Mouse (Mus musculus) megakaryocyte, embryonic 14.5 days (primary cell): ENCODE results near the gene Casp7.

ENCODE experiments used
- FLI1 ChIP-seq: IDR thresholded peaks from 2 replicates; pipeline ENCODE4 v1.6.1; 2012; ENCODE audit warnings: low read length, inconsistent platforms, mixed read lengths
- GATA1 ChIP-seq: IDR thresholded peaks from 3 replicates; pipeline ENCODE4 v1.6.1; 2012; ENCODE audit warnings: mixed read lengths, low read length, inconsistent platforms, borderline replicate concordance

DNA sequence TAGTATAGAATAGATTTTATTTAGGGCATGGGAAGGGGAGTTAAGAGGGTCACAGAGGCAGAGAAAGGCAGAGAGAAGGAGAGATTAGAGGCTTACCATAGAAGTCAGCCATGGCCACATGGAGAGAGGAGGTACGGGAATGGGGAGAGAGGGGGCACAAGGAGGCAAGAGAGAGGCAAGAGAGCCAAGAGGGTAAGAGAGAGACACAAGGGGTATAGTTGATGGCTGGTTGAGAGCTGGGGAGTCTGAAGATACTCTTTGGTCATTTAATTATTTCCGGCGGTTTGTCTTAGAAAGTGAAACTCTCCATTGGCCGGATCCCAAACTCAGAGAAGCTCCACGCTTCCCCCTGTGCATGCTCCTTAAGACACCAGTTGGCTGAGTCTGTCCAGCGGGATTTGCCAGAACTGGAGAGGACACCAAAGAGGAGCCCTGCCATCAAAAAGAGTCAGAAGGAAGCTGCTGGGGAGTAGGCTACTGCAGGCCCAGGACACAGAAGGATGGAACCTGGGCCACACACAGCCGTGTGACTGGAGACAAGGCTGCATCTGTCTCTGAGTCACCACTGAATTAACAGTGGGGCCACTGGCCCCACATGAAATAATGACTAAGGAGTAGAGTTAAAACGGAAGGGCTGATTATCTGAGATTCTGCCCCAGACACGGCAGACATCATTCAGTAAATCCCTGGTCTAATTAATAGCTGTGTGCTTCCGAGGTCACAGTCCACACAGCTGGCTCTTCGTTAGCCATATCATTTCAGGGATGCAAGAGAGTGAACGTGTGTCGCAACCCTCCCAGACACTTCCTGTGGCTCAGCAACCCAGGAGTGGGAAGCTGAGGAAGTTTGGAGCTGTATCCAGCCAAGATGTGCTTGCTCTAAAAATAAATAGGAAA is 88.7 kb downstream of the Casp7 start:
- TF ChIP-seq GATA1 (no peak), FLI1 (no peak)
